Mouse (Mus musculus) layer of hippocampus, postnatal 14 days (tissue): Measurements from ENCODE around the gene Cox20. TPM values are rescaled to one million over a fixed set of nuclear protein-coding genes. Genes with fewer than 3 reads are reported as not detected.

Experiments
- DNase-seq, 2 experiments: peaks; one replicate each; pipeline ENCODE4 v3.0.0; 2021 to 2022; ENCODE audit warnings: low spot score in 2 of 2, mixed read lengths in 1 of 2
- total RNA-seq, 2 experiments: library from RNA; stranded (reverse); gene quantifications; 2 replicates each; pipeline ENCODE4 v1.2.3; 2021

The Cox20 gene
- total RNA-seq, 2 experiments from 2014 or later, result 40.5 to 46.1 TPM

DNA sequence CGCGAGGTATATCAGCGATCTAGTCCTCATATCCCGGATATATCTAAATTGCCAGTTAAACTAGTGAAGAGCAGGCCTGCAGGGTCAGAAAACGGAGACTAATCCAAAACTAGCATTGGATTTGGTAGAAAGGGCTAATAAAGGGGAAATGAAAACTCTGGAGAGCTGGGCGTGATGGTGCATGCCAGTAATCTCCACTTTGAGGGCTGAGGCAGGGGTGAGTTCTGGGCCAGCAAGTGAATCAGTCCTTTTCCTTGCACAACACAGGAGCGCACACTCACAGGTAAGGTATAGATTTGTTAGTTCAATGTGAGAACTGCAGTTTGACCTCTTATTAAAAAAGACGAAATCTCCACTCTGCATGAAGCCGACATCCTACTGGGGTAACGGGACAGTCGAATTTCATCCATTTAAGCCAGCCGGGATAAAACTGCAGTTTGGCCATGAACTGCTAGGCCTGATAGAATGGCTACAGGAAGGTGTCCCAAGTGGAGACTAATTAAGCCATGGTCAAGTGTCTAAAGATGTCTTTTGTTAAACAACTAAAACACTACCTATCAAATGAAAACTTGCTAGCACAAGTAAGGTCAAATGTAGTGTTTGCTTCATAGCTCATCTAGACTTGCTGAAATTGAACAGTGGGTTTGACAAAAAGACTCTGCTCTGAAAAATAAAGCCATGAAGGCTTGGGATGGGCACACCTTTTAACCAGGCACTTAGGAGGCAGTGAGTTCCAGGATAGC is 536 bp downstream of the Cox20 start:
- DNase-seq, result peak; percentile 39 to 47

DNA sequence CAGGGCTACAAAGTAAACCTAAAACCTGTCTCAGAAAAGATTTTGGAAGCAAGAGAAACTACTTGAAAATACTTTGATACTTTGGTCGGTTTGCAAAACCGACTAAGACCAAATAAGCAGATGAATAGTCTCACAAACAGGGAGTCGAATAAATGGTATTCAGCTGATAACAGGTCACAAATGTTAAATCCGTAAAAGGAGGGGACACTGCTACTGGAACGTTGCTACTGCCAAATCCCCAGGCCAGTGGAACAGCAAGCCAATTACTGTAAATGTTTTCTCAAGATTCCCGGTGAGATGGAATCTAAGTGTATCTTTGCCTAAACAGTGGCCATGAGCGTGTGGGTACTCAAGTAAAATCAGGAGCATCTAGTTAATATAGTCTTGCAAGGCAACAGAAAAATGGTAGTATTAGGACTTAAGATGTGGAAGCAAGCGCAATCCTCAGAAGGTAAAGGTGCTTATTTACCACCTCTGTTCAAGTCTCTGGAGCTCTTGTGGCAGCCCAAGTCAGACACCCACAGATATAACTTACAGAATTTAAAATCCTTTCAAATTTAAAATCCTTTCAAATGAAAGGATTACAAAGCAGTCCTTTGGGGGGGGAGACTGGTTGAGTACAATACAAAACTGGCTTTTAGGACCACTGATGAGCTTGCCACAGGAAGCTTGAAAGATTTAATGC is 1.2 kb downstream of the Cox20 start:
- DNase-seq, result peak in 1 of 2 experiments; percentile 18

DNA sequence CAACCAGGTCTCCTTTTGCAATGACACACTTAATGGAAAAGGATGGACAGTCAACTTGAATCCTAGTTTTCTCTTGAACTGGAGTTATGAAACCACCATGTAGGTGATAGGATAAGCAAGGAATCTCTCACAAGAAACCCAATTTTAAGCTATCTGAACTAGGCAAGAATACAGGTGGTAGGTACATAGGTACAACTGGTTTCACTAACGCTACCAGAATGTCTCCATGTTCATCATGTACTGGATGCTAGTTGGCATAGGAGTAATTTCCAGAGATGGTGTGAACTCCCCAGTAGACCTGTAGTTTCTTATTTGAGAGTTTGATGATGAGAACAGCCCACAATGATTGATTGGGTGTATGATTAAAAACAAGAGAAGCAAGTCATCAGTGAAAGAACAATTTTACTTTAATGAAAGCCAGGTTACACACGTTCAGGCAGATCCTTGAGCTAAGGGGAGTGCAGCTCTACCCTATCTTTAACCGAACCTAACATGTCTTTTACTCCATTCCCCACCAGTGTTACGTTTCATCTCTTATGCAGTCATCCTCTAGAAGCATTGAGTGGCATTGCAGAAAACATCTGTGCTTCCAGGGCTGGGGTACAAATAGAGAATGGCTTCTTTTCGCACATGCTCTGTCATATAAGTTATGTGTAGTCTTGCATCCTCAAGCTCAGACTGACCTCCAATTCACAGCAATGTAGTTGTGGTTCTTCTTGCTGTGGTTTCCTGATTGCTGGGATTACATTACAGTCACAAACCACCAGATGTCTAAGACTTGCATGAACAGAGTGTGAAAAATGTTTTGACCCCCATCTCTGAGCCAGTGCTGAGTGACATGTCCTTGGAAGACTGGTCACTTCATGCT is 2.0 kb downstream of the Cox20 start:
- peak in 1 of 2 experiments; percentile 17 for DNase-seq

DNA sequence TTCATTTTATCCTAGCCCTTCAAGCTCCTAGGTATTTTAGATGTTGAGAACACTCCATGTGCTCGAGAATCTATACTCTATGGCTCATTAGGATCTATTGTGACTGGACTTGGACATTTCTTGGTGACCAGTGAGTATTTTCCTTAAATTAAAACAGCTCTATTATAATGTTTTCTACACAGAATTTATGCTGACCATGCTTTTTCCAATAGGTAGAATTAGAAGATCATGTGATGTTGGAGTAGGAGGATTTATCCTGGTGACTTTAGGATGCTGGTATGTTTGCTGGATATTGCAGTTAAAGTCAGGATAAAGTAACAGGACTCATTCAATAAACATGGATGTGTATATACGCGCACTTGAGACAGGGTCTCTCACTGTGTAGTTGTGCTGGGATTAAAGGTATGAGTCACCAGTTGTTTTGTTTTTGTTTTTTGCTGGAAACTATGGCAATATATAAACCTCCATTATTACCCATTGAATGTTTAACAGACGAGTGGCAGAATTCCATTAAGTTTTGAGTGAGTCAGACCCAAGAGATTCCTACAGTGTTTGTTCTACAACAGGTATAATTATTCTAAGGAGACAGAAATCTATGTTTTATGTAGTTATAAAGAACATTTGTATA is 2.9 kb downstream of the Cox20 start:
- no peak for DNase-seq

DNA sequence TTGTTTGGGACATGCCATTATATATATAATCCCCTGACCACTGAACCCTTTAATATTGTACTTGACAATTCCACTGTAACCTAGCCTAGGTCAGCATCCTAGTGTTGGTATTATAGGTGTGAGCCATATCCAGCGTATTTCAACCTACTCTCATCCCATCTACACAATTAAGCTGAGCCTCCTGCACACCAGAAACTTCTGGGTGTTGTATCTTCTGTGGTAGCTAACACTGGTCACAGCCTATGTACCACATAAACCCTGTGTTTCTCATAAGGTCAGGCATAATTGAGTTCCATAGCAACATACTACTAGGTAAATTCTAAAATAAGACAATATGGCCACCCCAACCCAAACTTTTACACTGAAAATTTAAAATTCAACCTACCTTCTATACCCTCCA is 4.3 kb downstream of the Cox20 start:
- no peak for DNase-seq

DNA sequence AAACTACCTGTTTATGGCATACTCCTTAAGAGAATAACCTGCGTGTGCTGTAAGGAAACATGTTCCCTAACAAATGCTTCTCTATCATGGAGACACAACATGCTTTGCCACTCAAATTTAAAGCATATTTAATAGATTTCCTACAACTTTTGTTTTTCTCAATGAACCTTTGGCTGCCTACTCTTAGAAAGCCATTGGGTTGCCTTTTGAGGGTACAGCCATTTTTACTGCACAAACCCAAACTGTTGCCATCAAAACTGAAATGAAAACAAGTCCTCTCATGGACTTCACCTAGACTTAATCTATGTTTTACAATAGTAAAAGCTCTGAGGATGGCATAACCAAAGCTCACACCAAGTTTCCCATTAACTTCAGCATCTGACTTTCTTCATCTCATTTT is 5.6 kb downstream of the Cox20 start:
- no peak for DNase-seq

DNA sequence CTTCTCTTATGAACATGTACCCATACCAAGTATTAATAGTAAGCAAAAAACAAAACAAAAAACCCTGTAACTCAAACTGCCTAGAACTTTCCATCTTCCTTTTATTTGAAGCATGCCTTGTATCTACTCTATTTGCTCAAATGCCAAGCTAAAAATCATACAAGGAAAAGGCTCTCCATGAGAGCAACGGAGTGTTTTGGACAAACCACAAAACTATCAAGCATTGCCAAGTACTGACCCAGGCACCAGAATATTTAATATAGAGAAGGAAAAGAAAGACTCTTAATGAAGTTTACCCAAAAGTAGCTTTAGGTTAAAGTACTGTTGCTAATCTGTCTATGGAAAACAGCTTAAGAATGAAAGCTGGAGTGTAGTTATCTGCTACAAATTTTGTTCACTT is 7.4 kb downstream of the Cox20 start:
- no peak for DNase-seq

DNA sequence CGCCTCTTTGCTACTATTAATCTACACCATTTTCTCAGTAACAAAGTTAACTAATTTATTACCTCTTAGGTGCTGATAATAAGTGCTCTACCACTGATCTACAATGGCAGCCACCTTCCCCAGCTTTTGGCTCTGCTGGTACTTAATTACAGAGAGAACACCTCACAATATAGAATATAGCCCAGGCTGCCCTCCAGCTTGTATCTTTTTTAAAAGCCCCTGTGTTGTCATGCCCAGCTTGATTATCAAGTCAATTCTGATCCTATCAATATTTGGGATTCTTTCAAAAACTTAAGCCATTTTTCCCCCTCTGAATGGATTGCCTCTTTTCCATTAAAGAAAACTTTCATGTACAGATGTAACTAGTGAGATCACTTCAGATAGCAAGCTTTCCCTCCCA is 8.0 kb downstream of the Cox20 start:
- DNase-seq, result no peak

DNA sequence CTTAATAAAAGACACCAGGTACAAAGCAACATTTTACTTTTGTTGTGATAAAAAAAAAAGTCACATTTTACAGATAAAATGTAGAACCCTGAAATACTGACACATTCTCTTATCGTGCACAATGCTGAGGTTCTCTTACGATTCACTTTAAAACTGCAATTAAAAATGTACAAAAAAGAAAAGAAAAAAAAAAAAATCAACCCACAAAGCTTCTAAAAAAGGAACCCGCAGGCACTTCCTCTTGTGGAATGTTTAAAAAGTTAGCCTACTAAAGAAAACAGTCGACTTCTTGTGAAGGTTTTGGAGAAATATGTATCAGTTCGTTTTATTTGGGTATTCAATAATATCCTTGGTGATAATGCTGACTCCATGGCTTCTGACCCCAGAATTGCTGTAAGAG is 10.1 kb downstream of the Cox20 start:
- DNase-seq, result no peak

DNA sequence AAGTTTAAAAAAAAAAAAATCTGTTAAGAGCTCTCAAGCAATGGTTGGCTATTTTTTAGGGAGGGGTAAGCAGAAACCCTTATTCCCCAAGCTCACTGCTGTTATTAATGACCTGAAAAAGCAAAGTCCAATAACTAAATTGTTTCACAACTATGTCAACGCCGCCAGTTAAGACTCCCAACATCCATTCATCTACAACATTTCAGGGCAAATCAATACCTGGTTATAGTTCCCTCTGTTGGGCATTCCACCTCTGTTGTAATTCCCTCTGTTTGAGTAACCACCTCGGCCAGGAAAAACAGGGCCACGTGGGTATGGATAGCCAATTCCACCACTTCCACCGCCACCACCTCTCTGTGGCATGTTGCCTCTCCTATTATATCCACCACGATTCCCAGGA is 11.0 kb downstream of the Cox20 start:
- no peak for DNase-seq

DNA sequence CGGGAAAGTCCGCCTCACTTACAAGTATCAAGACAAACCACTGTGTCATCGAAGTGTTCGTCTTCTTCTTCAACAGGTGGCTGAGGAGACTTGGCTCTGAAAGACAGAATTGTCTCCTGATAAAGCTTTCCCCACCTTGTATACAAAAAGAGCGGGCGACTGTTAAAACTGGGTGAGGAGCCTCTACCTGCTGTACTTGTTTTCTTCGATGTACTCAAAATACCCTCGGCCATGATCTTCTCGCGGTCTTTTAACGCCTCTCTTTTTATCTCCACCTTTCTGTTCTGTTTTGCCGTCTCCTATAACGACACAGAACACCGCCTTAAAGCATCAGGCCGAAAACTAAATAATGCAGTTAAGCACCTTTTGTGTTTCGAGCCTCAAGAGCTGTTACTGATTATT is 16.9 kb downstream of the Cox20 start:
- DNase-seq, result no peak

DNA sequence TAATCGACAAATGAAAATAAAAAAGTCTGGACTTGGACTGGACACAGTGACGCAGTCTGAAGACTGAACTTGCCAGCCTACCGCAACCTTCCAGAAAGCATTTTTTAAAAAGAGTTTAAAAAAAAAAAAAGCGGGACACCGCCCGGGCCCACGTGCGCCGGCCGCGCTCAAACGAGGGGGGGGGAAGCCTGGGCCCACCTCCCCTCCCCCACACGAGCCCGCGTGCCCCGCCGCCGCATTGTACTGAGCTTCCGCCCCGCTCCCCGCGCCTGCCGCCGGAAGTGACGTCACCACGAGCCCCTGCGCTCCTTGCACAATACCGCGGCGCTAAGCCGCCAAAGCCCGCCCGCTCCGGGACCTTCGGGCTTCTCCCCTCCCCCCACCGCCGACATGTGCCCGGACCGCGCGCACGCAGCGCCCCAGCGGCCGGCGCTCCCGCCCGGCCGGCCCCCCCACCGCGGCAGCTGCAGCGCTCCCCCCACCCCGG is 17.4 kb downstream of the Cox20 start:
- peak; percentile 91 to 94 for DNase-seq

DNA sequence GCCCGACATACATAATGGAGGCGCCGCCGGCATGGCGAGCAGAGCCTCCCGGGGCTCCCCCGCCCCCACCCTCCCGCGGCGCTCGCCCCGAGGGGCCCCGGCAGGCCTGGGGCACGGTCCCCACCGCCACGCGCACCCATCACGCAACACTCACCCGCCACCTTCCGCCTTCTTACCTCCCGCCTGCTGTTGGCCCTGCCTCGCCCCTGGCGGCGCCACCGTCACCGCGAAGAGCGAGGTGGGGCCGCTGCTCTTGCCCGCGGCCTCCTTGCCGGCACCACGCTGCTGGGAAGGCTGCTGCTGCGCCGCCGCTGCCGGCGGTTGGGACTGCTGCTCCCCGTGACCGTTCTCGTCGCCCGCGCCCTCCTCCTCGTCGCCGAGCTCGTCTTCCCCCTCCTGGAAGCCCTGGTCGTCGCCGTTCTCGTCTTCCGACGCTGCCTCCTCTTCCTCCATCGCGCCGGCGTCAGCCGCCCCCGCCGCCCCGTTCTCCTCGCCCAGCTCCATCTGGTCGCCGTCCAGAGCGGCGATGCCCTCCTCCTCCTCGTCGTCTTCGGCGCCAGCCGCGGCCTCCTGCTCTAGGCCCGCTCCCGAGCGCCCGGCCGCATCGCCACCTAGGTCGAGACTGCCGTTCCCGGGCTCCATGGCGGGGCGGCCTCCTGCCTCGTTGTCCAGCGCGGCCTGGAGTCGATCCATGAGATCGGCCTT is 18.0 kb downstream of the Cox20 start:
- DNase-seq, result no peak

DNA sequence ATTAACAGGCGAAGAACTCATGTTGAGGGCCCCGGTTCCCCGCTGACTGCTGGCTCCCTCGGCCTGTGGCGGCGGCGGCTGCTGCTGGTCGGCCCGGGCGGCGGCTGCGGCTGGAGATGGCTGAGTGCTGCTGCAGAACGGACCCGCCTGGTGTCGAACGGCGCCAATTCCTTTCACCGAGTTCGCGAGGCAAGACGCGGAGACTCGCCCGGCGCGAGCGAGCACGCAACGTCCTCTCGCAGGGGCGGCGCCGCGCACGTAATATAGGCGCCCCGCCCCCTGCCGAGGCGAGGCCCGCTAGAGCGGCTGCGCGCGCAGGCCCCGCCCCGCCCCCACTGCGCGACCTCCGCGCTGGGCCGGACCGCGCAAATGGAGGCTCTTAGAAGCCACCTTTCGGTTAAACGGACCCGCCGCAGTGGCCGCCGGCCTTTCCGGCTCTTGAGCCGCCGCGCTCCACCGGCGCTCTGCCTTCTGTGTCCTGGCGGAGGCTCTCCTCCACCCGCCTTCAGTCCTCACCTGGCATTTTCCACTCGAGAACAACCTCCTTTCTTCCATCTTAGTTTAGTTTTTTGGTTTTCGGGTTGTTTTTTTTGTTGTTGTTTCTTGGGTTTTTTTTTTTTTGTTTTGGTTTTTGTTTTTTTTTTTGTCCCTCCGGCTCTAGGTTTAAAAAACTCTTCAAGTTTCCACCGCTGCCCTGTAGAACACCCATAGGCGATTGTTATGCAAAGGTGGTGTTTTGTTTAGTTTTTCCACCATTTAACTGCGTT is 18.8 kb downstream of the Cox20 start, which contains the start of gene Hnrnpu:
Gene Hnrnpu (minus strand): TSS at position 247 of the 767 bp plus-strand sequence.
- DNase-seq, result peak; percentile 95 to 97

DNA sequence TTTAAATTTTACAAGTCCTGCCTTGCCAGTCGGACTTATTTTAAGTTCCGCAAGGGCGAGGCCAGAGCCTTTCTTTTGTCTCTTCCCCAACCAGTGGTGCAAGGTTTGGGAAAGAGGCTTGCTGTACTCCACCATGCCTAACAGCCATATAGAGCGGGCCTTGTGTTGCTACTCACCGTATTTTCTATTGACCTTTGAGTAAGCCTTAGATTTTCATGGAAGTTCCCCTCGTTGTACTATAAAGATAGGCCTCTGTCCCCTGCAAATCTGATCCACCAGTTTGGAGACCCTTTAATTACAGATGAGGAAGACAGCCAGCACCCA is 19.4 kb downstream of the Cox20 start:
- no peak for DNase-seq

DNA sequence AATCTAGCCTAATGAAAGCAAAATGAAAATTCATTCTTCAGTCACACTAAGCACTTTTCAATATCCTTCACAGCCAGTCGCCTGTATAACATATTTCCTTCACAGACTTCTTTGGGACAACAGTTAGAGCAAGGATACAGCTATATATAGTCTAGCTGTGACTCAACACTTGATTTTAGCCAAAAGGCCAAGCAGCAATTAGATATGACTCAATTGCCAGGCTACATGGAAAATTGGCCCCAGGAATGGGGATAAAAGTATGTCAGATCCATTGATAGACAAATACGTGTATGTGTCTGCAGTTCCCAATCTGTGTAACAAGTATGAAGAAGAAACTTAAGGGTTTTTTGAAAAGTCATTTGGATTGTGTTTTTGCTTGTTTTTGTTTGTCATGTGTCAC is 21.3 kb downstream of the Cox20 start:
- no peak for DNase-seq

DNA sequence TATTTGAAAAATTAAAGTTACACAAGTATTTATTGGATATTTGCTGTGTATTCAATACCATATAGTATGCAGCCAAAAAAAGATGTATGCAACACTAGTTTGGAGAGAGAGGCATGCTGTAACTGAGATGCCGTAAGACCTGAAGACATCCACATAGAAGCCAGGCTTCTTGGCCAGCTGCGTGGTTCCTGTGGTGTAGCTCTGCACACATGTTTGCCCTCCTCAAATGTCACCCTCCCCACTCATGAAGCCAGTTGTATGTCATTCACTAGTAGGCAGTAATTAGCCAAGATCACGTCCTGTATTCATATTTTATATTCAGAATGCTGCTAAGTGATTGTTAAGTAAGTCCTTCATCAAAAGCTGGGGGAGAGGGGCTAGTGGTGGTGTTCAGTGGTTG is 22.5 kb downstream of the Cox20 start:
- no peak for DNase-seq

DNA sequence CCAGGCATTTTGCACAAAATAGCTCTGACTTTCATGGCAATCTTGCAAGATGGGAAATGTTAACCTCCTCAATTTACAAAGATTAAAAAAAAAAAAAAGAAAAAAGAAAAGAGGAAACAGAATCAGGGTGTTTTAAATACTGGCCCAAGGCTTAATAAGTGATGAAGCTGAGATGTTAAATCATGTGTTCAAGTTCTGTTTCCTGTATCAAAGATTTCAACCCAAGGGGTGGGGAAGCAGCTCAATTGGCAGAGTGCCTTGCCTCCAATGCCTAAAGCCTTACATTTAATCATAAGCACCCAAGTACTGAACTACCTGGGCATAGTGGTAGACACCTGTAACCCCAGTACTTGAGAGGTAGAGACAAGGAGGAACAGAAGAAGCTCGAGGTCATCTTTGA is 23.1 kb downstream of the Cox20 start:
- no peak for DNase-seq

DNA sequence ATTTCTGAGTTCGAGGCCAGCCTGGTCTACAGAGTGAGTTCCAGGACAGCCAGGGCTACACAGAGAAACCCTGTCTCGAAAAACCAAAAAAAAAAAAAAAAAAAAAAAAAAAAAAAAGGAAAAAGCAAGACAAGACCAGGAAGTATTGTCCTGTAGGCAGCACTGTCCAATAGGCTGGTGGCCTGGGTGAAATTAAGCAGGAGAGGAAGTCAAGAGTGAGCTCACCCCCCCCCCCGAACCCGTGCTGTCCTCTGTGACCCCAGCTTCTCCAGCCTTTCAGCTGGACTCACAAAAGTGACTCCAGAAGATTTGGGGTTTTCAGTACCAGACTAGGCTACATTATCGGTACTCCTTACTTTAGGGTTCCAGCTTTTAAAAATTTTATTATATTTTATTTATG is 23.7 kb downstream of the Cox20 start:
- no peak for DNase-seq
